Mouse (Mus musculus): Measurements from ENCODE around the gene Bptf.

DNA sequence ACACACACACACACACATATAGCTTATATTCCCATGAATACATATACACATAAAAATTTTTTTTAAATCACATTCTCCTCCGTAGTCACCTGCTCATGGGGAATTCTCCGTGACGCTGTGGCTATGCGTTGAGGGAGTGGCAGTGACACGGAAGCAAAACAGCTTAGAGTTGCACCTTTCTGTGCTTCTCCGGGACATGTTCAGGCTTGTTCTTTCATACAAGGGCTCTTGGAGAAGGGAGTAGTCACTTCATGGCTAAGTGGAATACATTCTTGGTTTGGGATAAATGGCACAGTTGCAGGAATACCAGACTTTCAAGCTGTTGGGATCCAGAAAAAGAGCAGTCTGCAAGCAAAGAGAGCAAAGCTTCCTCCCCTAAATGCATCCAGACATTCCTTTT, 5.7 kb upstream of the Bptf start:
- TF ChIP-seq CTCF (IDR thresholded peaks at IDR 0.05; ENCODE audit: borderline replicate concordance, control insufficient read depth, extremely low read depth, insufficient read depth, low read length, poor library complexity) (no peak), POLR2A (IDR thresholded peaks at IDR 0.05; ENCODE audit: control insufficient read depth, extremely low read depth, insufficient read depth, low read length, poor library complexity) (no peak)
